Mouse (Mus musculus) T-helper 1 cell (primary cell): ENCODE measurements around the gene Zfpl1.

Experiments
- in situ Hi-C: fragments of 300-600 bp; cut with MboI, MseI; formaldehyde crosslinking; loops from one replicate; pipeline ENCODE4 v1.15.1; 2025; ENCODE audit warnings: high pct_unique_total_duplicates

The Zfpl1 gene

DNA sequence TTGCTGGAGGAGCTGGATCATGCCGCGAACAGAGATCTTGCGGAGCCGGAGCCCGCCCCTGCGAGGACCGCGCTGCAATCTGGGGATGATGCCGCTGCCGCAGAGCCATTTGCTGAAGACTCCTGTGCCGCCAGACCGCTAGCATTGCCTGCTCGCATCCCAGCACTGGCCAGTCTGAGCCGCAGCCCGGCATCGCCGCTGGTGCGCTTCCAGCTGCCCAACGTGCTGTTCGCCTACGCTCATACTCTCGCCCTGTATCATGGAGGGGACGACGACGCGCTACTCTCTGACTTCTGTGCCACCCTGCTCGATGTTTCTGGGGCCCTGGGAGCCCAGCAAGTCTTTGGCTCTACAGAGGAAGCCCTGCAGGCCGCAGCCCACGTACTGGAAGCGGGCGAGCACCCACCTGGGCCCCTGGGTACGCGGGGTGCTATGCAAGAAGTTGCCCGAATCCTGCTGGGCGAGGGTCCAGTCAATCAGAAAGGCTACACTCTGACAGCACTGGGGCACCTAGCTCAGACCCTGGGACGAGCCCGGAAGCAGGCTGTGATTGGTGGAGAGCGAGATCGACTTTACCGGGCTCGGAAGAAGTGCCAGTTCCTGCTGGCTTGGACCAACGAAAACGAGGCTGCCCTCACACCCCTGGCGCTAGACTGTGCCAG is 23.0 kb downstream of the Zfpl1 start:
- in situ Hi-C loops, result loop anchor here (10.0 kb wide), 2 partner anchors 53 to 273 kb away; partner anchors contain the start of genes Men1 and Sac3d1

DNA sequence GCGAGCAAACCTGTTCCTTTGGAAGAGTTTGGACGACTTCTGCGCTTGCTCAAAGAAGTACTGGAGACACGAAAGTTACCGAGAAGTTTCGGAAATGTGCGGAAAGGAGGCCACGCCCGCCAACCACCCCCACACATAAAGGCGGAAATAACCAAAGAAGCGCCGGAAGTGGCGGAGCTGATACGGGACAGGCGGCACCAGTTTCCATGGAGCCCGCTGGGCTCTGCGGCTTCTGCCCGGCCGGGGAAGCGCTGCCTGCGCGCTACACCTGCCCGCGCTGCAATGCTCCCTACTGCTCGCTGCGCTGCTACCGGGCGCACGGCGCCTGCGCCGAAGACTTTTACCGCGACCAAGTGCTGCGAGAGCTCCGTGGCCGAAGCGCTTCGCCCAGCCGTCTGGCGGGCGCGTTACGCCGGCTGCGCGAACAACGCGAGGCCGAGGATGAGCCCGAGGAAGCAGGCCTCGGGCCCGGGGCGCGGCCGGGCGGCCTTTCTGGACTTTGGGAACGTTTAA is 23.7 kb downstream of the Zfpl1 start, which contains the start of gene Znhit2:
Gene Znhit2 (plus strand): TSS at position 172 of the 513 bp plus-strand sequence.
- in situ Hi-C loops, result loop anchor here (10.0 kb wide), 2 partner anchors 54 to 274 kb away; partner anchors contain the start of genes Men1 and Sac3d1

GRCm38 (mm10) chr19:6058966-6059365 is 25.8 kb downstream of the Zfpl1 start:
- in situ Hi-C loops, result no loop called here

GRCm38 (mm10) chr19:6058513-6058912 is 26.2 kb downstream of the Zfpl1 start:
- in situ Hi-C loops, result no loop called here

DNA sequence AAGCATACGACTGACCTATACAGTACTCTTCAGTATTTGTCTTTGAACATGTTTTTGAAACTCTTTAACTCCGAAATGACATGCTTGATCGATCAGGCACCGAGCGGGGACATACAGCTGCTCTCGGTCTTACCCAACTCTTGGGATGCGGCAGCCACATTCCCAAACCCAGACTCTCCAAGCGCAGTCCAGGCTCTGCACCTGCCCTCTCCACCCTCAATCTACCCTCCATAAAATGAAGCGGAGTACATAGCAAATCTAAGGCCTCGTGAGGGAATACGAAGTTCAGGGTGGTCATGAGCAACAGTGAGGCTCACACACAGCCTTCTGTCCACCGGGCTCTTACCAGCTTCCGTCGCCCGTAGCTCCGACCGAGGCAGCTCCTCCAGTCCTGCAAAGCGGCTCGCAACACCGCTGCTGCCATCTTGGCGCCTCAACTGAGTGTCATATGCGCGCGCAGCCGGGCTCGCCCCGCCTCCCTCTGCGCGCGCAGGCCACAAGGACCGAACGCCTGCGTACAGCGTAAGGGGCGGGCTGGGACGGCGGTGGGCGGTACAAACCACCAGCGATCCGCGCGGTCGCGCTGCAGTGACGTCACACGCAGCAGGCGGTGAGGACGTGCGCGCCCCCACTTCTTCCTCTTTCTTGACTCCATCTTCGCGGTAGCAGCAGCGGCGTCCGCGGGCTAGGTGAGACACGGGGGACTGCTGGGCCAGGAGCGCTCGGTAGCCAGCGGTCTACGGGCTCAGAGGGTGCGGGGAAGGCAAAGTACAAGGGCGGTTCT is 27.3 kb downstream of the Zfpl1 start, which contains the start of the genes Mrpl49 and Fau:
Gene Mrpl49 (minus strand): TSS at position 473 of the 784 bp plus-strand sequence.
Gene Fau (plus strand): TSS at position 532 of the 784 bp plus-strand sequence.
- in situ Hi-C loops, result no loop called here

GRCm38 (mm10) chr19:6056696-6057095 is 28.1 kb downstream of the Zfpl1 start:
- in situ Hi-C loops, result no loop called here

- in situ Hi-C loops, result no loop called here
Observed at GRCm38 (mm10) chr19:6054296-6054695, 30.5 kb downstream of the Zfpl1 start.

GRCm38 (mm10) chr19:6052516-6052915 is 32.2 kb downstream of the Zfpl1 start:
- in situ Hi-C loops, result no loop called here

- in situ Hi-C loops, result loop anchor here (5.0 to 10.0 kb wide), 2 partner anchors 33 to 626 kb away; partner anchors contain the start of genes Cdca5, Gm28374, Tmem262 and Zfpl1
Observed at GRCm38 (mm10) chr19:6048681-6049410, 35.9 kb downstream of the Zfpl1 start.

DNA sequence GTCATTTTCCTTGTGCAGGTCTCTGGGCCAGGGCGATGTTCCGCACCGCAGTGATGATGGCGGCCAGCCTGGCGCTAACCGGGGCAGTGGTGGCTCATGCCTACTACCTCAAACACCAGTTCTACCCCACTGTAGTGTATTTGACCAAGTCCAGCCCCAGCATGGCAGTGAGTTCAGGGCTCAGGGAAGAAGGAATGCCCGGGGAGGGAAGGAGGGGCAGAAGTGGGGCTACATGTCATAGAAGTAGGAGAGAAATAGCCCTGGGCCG is 36.9 kb downstream of the Zfpl1 start:
- in situ Hi-C loops, result loop anchor here (5.0 to 10.0 kb wide), 2 partner anchors 34 to 627 kb away; partner anchors contain the start of genes Cdca5, Gm28374, Tmem262 and Zfpl1

GRCm38 (mm10) chr19:6047154-6047898 is 37.4 kb downstream of the Zfpl1 start:
- in situ Hi-C loops, result loop anchor here (5.0 to 10.0 kb wide), 2 partner anchors 35 to 627 kb away; partner anchors contain the start of genes Cdca5, Gm28374, Tmem262 and Zfpl1

GRCm38 (mm10) chr19:6046294-6047153 is 38.2 kb downstream of the Zfpl1 start, which contains the start of gene Syvn1:
Gene Syvn1, plus strand, starts transcription at chr19:6046576.
- in situ Hi-C loops, result loop anchor here (5.0 to 10.0 kb wide), 2 partner anchors 36 to 628 kb away; partner anchors contain the start of genes Cdca5, Gm28374, Tmem262 and Zfpl1

GRCm38 (mm10) chr19:6045366-6046293 is 39.1 kb downstream of the Zfpl1 start:
- in situ Hi-C loops, result loop anchor here (5.0 to 10.0 kb wide), 2 partner anchors 37 to 629 kb away; partner anchors contain the start of genes Cdca5, Gm28374, Tmem262 and Zfpl1

DNA sequence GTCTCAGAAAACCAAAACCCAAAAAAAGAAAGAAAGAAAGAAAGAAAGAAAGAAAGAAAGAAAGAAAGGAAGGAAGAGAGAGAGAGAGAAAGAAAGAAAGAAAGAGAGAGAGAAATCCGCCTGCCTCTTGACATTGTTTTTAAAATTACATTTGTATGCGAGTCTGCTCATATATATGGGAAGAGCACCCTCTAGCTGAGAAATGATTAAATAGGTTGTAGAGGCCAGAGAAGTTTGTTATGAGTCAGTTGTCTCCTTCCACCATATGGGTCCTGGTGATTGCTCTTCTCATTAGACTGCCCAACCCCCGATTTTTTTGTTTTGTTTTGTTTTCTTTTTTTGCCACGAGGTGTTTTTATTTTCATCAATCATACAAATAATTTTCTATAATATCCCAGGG is 40.7 kb downstream of the Zfpl1 start:
- in situ Hi-C loops, result loop anchor here (10.0 kb wide), 1 partner anchor 631 kb away; no protein-coding TSS in a partner anchor

DNA sequence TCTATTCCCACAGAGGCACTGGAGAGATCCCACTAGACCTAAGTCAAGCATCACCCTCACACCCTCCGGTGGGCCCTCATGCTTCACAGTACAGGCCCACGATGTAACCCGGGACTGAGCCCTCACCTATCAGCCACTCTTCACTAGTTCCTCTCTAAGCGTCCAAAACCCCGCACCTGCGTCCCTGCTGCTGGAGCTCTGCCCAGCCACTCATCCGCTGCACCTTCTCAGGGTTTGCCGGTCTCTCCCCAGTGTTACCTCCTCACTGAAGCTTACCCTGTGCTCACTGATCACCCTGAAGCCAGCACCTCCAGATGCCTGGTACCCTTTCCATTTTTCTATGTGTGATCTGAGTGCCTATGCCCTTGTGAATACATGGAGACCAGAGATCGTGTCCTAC is 42.5 kb downstream of the Zfpl1 start:
- in situ Hi-C loops, result loop anchor here (10.0 kb wide), 1 partner anchor 633 kb away; no protein-coding TSS in a partner anchor

GRCm38 (mm10) chr19:6040002-6040401 is 44.8 kb downstream of the Zfpl1 start:
- in situ Hi-C loops, result loop anchor here (10.0 kb wide), 1 partner anchor 635 kb away; no protein-coding TSS in a partner anchor

DNA sequence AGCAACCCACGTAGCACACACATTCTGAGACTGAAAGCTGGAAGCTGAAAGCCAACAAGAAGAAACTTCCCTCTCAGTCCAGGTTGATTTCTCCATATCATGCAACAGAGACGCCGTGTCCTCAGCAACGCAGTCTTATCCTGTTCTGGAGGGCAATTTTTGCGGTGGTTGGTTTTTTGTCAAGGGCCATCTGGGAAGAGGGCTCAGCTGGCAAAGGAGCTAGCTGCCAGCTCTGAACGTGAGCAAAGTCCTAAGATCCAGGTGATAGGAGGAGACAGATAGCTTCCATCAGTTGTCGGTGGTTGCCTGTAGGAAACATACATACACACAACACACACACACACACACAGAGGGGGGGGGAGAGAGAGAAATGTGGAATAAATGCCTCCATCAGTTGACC is 46.4 kb downstream of the Zfpl1 start:
- in situ Hi-C loops, result loop anchor here (5.0 to 10.0 kb wide), 2 partner anchors 94 to 284 kb away; no protein-coding TSS in a partner anchor

DNA sequence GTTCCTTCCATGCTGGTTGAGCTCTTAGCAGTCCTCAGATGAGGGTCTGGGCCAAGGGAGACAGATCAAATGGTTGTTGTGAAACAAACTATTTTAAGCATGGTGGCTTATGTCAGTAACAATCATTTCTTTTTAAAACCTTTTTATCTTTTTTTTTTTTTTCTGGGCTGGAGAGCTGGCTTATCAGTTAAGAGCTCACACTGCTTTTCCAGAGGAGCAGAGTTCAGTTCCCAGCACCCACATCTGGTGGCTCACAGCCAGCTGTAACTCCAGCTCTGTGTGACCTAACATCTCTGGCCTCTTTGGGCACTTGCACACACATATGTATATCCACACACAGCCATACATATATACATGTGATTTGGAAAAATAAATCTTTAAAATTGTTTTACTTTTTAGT is 47.1 kb downstream of the Zfpl1 start:
- in situ Hi-C loops, result loop anchor here (5.0 to 10.0 kb wide), 2 partner anchors 95 to 283 kb away; no protein-coding TSS in a partner anchor
